Mouse (Mus musculus): Measurements from ENCODE around the gene Nek7.

DNA sequence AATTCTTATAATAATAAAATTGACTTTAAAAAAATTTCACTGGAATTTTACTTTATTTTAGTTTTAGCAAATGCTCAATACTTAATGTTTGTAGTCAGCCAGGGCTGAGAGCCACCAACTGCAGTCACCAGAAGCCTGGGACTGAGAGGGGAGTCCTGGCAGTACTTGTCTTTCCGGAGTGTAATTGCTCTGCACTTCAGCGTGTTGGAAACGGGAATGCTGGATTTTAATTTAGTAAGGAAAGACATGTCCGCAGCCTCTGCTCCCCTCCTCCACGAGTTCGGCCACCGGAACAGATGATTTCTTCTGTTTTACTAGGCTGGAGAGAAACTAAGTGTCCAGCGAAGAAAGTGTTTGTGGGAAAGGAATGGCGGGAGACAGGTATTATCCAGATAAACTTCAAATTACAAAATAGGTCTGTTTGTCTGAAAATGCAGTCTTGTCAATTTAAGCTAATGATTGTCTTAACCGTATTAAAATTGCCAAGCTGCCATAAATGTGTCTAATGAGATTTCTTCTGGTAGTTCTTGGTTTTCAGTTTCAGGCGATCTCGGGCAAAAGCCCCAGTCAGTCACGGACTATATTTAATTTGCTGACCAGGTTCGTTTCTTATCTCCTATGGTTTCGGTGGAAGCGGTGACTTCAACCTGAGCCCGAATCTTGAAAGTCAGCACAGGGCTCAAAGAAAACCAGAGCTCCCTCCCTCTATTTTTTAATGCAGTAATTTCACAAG lies 2.5 kb downstream of the Nek7 start:
- TF ChIP-seq POLR2A (IDR thresholded peaks at IDR 0.05; ENCODE audit: insufficient read depth, low read depth, low read length) (no peak), CTCF (IDR thresholded peaks at IDR 0.05) (no peak)

Data from heart, adult 2 months (tissue).